Mouse (Mus musculus) lung, postnatal 0 days (tissue): ENCODE measurements around the gene Slc7a6.

ENCODE experiments used
- CTCF ChIP-seq: IDR thresholded peaks from 2 replicates; pipeline ENCODE4 v1.5.1; 2016; ENCODE audit warnings: antibody characterized with exemption, mild to moderate bottlenecking
- EP300 ChIP-seq: IDR thresholded peaks from 2 replicates; pipeline ENCODE4 v1.6.1; 2016; ENCODE audit warnings: antibody characterized with exemption, mild to moderate bottlenecking, control low read depth

GRCm38 (mm10) chr8:106135672-106136071, 33.0 kb upstream of the Slc7a6 start:
- TF ChIP-seq CTCF (no peak), EP300 (no peak)
